Mouse (Mus musculus): ENCODE data around the gene Pot1a.

The Pot1a gene

GRCm38 (mm10) chr6:25808806-25809495 is at the start of gene Pot1a:
TSS of gene Pot1a (minus strand) at chr6:25809246.
- DNase-seq (ENCODE audit: low read depth, low spot score) = peak; percentile 90

- DNase-seq (ENCODE audit: low read depth, low spot score) = no peak
These were observed 27.2 kb upstream of the Pot1a start for GRCm38 (mm10) chr6:25836261-25836660.

- no peak for DNase-seq (ENCODE audit: low read depth, low spot score)
These were observed 3.0 kb downstream of the Pot1a start for GRCm38 (mm10) chr6:25806021-25806420.

- DNase-seq (ENCODE audit: low read depth, low spot score) = no peak
These were observed 6.8 kb downstream of the Pot1a start for GRCm38 (mm10) chr6:25802269-25802668.

- no peak for DNase-seq (ENCODE audit: low read depth, low spot score)
These were observed 7.8 kb downstream of the Pot1a start for GRCm38 (mm10) chr6:25801230-25801629.

GRCm38 (mm10) chr6:25768238-25768637 is 40.8 kb downstream of the Pot1a start:
- no peak for DNase-seq (ENCODE audit: low read depth, low spot score)

GRCm38 (mm10) chr6:25767552-25767951 is 41.5 kb downstream of the Pot1a start:
- no peak for DNase-seq (ENCODE audit: low read depth, low spot score)

- DNase-seq (ENCODE audit: low read depth, low spot score) = peak; percentile 51
These were observed 42.0 kb downstream of the Pot1a start for GRCm38 (mm10) chr6:25767073-25767472.

GRCm38 (mm10) chr6:25766283-25766682 is 42.8 kb downstream of the Pot1a start:
- DNase-seq (ENCODE audit: low read depth, low spot score) = no peak

- no peak for DNase-seq (ENCODE audit: low read depth, low spot score)
These were observed 56.4 kb downstream of the Pot1a start for GRCm38 (mm10) chr6:25752651-25753050.

GRCm38 (mm10) chr6:25736533-25736932 is 72.5 kb downstream of the Pot1a start:
- no peak for DNase-seq (ENCODE audit: low read depth, low spot score)

GRCm38 (mm10) chr6:25726560-25726959 is 82.5 kb downstream of the Pot1a start:
- DNase-seq (ENCODE audit: low read depth, low spot score) = peak; percentile 3

- no peak for DNase-seq (ENCODE audit: low read depth, low spot score)
These were observed 98.4 kb downstream of the Pot1a start for GRCm38 (mm10) chr6:25710601-25711000.

- no peak for DNase-seq (ENCODE audit: low read depth, low spot score)
These were observed 99.7 kb downstream of the Pot1a start for GRCm38 (mm10) chr6:25709250-25709895.

- no peak for DNase-seq (ENCODE audit: low read depth, low spot score)
These were observed 109.1 kb downstream of the Pot1a start for GRCm38 (mm10) chr6:25699956-25700355.
